Mouse (Mus musculus) heart, embryonic 16.5 days (tissue): ENCODE data around the gene Amz2. TPM values are rescaled to one million over a fixed set of nuclear protein-coding genes. Genes with fewer than 3 reads are reported as not detected.

Source experiments
- ATAC-seq: fragments of 200-750 bp; cut with Nextera tagmentation; replicated peaks from 2 replicates; pipeline ENCODE4 v1.8.0; 2017; ENCODE audit warnings: moderate number of reproducible peaks; ENCODE audit not compliant: insufficient read depth, low FRiP score; ENCODE audit errors: extremely low read depth
- H3K27ac ChIP-seq: fragments of 300-500 bp; sonication (generic); 2 replicates; pipeline ENCODE4 v1.5.1; 2014; ENCODE audit warnings: mild to moderate bottlenecking, low read length, control low read depth, moderate library complexity
- H3K27me3 ChIP-seq: fragments of 300-500 bp; sonication (generic); 2 replicates; pipeline ENCODE4 v1.6.1; 2014; ENCODE audit warnings: low read length, mixed read lengths; ENCODE audit not compliant: control insufficient read depth, insufficient read depth
- H3K36me3 ChIP-seq: fragments of 300-500 bp; sonication (generic); 2 replicates; pipeline ENCODE4 v1.6.1; 2014; ENCODE audit not compliant: control insufficient read depth, insufficient read depth
- H3K4me1 ChIP-seq: fragments of 300-500 bp; sonication (generic); 2 replicates; pipeline ENCODE4 v1.6.1; 2014; ENCODE audit warnings: low read length, mixed read lengths; ENCODE audit not compliant: control insufficient read depth, insufficient read depth
- H3K4me2 ChIP-seq: fragments of 300-500 bp; sonication (generic); 2 replicates; pipeline ENCODE4 v1.6.1; 2014; ENCODE audit warnings: low read depth, mild to moderate bottlenecking, control low read depth, low read length
- H3K4me3 ChIP-seq: fragments of 300-500 bp; sonication (generic); 2 replicates; pipeline ENCODE4 v1.5.1; 2014; ENCODE audit warnings: mild to moderate bottlenecking, control low read depth, low read length
- H3K9ac ChIP-seq: fragments of 300-500 bp; sonication (generic); 2 replicates; pipeline ENCODE4 v1.6.1; 2014; ENCODE audit warnings: low read length, control low read depth
- H3K9me3 ChIP-seq: fragments of 300-500 bp; sonication (generic); replicated peaks from 2 replicates; pipeline ENCODE4 v1.6.1; 2016; ENCODE audit warnings: low read length; ENCODE audit not compliant: control insufficient read depth
- WGBS: fragments of 180-500 bp; shearing (Covaris S2); extraction: QIAGEN DNeasy Blood & Tissue Kit; methylation state at CpG from one replicate; pipeline ENCODE4 v1.1.7; 2014; 5-methylcytosine and 5-hydroxymethylcytosine counted together
- polyA plus RNA-seq: library from polyadenylated mRNA; unstranded; fragments of >200 nt; fragmentation: Nextera tagmentation; extraction: Ambion mirVana; gene quantifications from 2 replicates; pipeline ENCODE4 v1.2.1, GENCODE M21; 2015

Gene Amz2
- polyA plus RNA-seq, 1 experiment from 2014 or later = 39.8 TPM

DNA sequence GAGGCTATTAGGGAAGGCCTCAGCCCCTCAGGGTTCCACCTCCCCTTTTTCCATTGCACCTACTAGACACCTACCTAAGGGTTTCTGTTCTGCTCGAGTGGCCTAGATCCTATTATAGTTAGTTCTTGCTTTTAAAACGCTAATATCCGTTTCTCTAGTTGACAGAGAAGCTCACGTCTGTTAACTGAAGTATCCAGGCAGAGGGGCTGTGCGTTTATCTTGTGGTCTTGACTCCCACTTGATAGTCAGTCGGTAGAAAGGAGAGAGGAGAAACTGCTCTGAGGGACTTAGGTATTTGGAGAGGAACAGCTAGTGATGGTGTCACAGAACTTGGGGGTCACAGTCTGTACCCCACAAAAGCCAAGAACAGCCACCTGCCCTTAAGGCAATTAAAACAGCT is 50.9 kb downstream of the Amz2 start:
- Histone ChIP-seq H3K27me3 (peaks cover 3% of the 10 kb centered on the region; the same call in 1 of the 2 replicates), H3K4me3 (no peak overlapping the region), H3K9me3 (no peaks in the 10 kb centered on the region), H3K4me2 (no peak overlapping the region), H3K9ac (no peak overlapping the region), H3K4me1 (0 out of 2 replicates have a peak, but pooled peaks cover under 1% of the 10 kb centered on the region), H3K36me3 (no peaks in the 10 kb centered on the region), H3K27ac (no peak overlapping the region)
- ATAC-seq = no peak
- 47% methylated on average over 6 of the region's 6 CpGs for WGBS

DNA sequence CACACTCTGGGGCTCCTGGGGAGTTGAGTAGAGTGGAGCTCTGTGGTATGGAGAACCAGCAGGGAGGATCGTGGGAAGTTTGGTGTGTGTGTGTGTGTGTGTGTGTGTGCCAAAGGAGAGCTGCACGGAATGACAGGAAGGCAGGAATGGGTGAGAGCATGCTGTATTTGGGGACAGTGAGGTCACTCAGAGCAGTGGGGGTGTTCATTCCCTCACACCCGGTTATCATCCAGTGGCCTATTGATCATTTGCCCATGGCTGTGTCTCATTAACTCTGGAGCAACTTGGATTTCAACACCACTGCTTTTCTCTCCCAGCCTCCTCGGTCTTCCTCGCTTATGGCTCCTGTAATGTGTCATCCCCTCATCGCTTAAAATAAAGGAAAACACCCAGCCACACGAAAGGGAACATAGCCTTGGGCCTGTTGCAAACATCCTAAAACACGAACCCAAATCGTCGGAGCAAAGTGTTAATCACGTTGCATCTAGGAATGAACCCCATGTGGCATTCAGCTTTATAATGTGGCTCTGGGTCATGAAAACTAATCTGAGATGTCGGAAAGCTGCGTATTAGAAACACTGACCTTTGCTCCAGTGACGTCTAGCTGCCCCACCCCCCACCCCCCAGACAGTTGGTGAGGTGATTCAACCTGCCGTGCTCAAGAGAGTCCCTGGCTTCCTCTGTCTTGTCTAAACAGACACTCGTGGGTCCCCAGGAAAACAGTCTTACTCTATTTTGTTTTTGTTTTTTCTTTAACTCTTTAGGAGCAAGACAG is 52.0 kb downstream of the Amz2 start:
- H3K9ac ChIP-seq = no peak overlapping the region; the same call in 1 of the 2 replicates
- H3K36me3 ChIP-seq = no peaks in the 10 kb centered on the region
- WGBS = 51% methylated on average over 16 of the region's 16 CpGs
- H3K4me3 ChIP-seq = no peak overlapping the region
- no peaks in the 10 kb centered on the region for H3K9me3 ChIP-seq
- H3K27ac ChIP-seq = no peak overlapping the region
- H3K4me1 ChIP-seq = no peaks in the 10 kb centered on the region
- ATAC-seq = no peak
- H3K27me3 ChIP-seq = peaks cover 3% of the 10 kb centered on the region; the same call in 1 of the 2 replicates
- no peak overlapping the region for H3K4me2 ChIP-seq

DNA sequence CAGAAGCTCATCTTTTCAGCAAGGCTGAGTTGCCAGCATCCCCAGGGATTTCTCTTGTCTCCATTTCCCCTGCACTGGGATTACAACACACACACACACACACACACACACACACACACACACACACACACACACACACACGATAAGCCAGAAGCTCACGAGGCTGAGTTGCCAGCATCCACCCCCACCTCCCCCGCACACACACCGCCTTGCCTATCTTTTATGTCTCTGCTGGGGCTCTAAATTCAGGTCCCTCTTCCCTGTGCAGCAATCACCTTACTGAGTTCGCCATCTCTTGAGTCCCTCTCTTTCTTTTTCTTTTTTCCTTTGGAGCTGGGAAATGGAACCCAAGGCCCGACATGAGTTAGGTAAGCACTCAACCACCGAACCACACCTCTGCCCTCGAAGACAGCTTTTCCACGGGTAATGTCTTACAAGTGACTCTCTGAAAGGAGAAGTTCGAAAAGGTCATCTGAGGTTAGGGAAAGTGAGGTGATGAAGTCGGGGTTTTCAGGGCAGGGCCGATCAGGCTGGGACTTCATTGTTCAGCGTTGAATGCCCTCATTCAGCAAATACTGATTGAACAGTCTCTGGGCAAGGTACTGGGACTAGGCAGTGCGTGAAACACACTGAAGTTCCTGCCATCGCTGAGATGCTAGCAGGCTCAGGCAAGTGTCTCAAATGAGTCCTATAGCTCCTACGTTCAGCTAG is 54.0 kb downstream of the Amz2 start:
- no peaks in the 10 kb centered on the region for H3K4me1 ChIP-seq
- no peak for ATAC-seq
- no peak overlapping the region for H3K9ac ChIP-seq
- WGBS = 62% methylated on average over 16 of the region's 16 CpGs
- peaks cover 3% of the 10 kb centered on the region; the same call in 1 of the 2 replicates for H3K27me3 ChIP-seq
- H3K27ac ChIP-seq = no peak overlapping the region
- H3K4me2 ChIP-seq = no peak overlapping the region
- H3K36me3 ChIP-seq = no peaks in the 10 kb centered on the region
- H3K4me3 ChIP-seq = no peak overlapping the region
- no peaks in the 10 kb centered on the region for H3K9me3 ChIP-seq

DNA sequence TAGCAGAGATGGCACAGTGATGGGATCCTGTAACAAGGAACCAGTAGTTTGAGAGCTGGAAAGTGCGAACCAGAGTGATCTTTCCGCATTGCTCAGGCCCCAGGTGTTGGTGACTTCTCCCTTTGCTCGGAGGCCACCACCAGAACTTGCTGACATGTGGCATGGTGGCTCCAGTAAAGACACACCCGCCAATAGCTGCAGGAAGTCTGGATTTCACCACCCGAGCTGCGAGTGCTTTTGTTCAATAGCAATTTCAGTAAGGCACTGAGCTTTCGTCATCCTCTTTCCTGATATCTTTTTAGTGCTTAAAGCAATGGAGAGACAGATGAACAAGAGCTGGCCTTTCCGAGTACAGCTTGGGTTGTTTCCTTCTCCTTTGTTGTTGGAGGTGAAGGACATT is 54.7 kb downstream of the Amz2 start:
- no peak for ATAC-seq
- 55% methylated on average over 8 of the region's 8 CpGs for WGBS
- Histone ChIP-seq H3K4me2 (no peak overlapping the region), H3K9ac (no peak overlapping the region), H3K9me3 (no peaks in the 10 kb centered on the region), H3K36me3 (no peaks in the 10 kb centered on the region), H3K27me3 (no peaks in the 10 kb centered on the region; the same call in 1 of the 2 replicates), H3K4me3 (no peak overlapping the region), H3K4me1 (no peaks in the 10 kb centered on the region), H3K27ac (no peak overlapping the region)

DNA sequence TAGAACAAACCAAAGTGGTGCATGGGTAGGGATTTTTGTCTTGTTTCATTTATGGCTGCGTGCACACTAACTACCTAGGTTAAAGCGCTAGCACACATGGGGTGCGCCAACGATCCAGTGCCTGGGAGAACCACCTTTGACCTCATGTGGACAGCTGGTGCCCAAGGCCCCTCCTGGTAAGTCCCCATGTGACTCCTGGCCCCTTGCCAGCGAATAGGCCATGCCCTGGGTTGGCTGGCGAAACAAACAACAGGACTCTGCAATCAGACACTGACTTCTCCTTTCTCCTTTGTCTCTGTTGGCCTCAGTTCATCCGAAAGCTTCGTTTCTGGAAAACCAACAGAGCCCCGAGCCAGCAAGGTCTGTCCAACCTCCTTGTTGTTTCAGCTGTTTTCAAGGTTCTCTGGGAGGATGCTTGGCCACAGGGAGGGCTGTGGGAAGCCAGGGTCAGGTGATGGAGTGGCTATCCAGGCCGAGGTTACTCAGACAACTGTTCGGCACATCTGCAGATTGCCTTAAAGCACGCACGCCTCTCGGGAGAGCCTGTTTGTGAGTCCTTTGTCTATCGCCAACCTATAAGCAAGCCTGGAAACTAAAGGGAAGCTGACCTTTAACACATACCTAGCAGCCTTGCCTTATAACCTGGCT is 59.8 kb downstream of the Amz2 start:
- no peak for ATAC-seq
- Histone ChIP-seq H3K9ac (no peak overlapping the region), H3K4me3 (no peak overlapping the region), H3K36me3 (no peaks in the 10 kb centered on the region), H3K4me1 (no peaks in the 10 kb centered on the region), H3K27me3 (no peaks in the 10 kb centered on the region), H3K9me3 (no peaks in the 10 kb centered on the region), H3K27ac (no peak overlapping the region), H3K4me2 (no peak overlapping the region)
- WGBS = 82% methylated on average over 15 of the region's 15 CpGs

DNA sequence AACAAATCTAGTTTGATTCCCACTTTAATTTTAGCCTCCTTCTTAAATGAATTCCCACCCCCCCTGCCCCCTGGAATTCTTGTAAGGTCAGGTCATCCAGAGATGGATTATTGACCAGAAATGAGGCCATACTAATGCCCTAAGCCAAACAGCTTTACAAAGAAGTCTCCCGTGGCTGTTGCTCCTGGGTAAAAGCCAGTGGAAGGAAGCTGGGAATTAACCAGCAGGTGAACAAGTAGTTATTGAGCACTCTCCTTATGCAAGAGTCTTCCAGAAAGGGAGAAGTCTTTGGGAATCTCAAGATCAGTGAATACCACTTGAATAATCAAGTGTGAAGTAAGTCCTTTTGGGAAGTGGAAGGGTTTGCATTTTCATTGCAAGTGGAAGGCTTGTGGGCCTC is 61.4 kb downstream of the Amz2 start:
- WGBS = 71% methylated on average over 1 of the region's 1 CpGs

DNA sequence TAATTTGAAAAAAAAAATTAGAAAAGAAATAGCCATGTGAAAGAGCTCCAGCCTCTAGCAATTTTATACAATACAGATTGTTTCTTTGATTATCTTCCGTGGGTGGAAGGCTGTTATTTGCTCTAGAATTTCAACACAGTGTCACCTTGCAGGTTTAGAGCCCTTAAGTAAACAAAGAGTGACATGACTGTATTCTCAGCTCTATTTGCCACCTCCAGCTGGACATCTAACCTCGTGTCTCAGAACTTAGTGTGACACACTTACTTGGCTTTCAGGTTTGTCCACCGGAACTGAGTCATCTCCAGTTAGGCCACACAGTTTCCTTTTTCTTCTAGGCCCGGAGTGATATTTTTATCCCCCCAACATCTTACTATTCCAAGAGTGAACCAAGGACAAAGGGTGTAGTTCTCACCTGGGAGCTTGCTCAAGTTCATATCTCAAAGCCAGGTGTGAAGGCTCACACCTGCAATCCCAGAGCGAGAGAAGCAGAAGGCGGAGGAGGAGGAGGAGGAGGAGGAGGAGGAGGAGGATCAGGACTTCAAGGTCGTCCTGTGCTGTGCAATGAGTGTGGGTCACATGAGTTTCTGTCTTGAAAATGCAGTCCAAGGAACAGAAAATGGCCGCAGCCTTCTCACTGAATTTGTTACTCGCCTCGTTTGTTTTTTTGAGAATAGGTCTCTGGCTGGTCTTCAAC is 62.4 kb downstream of the Amz2 start:
- no peaks in the 10 kb centered on the region for H3K27me3 ChIP-seq
- 72% methylated on average over 10 of the region's 10 CpGs for WGBS

More for the DNA sequence above, 61.4 kb downstream of the Amz2 start:
- Histone ChIP-seq H3K9me3 (no peaks in the 10 kb centered on the region), H3K36me3 (no peaks in the 10 kb centered on the region), H3K4me3 (no peak overlapping the region), H3K4me2 (no peak overlapping the region), H3K27ac (no peak overlapping the region), H3K27me3 (no peaks in the 10 kb centered on the region), H3K9ac (no peak overlapping the region), H3K4me1 (no peaks in the 10 kb centered on the region)
- ATAC-seq = no peak

DNA sequence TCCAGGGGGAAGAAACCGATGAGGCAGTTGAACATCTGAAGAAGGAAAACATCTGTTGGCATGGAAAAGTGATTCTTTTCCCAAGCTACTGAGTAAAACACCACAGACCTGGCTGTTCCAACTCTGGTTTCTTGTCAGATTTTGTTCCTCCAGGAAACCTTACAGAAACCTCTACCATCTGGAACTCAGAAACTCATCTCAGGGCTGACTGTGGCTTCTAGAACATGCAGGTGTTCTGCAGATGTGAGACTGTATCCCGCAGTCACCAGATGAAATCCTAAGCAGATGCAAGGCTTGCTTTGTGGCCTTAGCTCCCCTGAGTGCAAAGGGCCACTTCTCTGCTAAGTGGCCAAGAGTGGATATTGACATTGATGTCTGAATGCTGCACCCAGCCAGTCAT is 64.0 kb downstream of the Amz2 start:
- Histone ChIP-seq H3K9ac (no peak overlapping the region), H3K36me3 (no peaks in the 10 kb centered on the region), H3K4me2 (no peak overlapping the region), H3K4me3 (no peak overlapping the region), H3K27me3 (no peaks in the 10 kb centered on the region), H3K27ac (no peak overlapping the region), H3K9me3 (no peaks in the 10 kb centered on the region), H3K4me1 (peaks cover 2% of the 10 kb centered on the region)
- WGBS = 82% methylated on average over 2 of the region's 2 CpGs
- ATAC-seq = no peak

More for the DNA sequence above, 62.4 kb downstream of the Amz2 start:
- no peak for ATAC-seq
- no peaks in the 10 kb centered on the region for H3K9me3 ChIP-seq
- H3K27ac ChIP-seq = no peak overlapping the region
- no peaks in the 10 kb centered on the region for H3K4me1 ChIP-seq
- H3K9ac ChIP-seq = no peak overlapping the region
- H3K4me3 ChIP-seq = no peak overlapping the region
- no peaks in the 10 kb centered on the region for H3K36me3 ChIP-seq
- H3K4me2 ChIP-seq = no peak overlapping the region
